Mouse (Mus musculus): ENCODE measurements at regions not wholly inside any gene's neighbourhood (a gene's known extent, or its start where the extent isn't known, plus 50 kb on each side); places are given as distances from the start of the nearest gene placed in this dataset.

DNA sequence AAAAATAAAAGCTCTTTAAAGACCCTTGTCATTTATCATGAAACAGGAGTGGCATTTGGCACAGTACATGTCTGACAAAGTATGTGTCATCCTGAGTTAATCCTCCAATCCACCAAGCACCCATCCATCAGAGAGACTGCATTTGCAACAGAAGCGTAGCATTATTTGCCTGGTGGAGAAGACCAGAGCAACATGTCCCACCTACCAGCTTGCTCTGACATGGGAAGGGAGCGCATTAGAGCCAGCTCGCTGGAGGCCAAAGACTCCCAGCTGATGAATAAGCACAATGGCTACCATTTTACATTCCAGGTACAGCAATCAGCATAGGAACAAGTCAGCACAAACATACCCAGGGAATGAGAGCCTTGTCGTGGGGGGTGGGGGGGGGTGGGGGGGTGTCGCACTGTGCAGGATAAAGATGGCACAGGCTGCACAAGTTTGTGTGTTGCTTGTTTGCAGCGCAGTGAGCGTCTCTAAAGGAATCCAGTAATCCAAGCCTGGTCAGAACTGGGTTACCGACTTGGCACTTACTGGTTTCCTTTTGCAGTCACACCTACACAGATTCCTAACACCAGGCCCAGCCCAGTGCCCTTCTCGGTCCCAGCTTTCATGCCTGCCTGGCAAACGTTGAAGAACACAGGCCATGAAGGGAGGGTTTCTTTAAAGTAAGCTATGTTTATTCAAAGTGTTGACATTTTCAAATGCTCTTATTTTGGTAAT lies 507.8 kb upstream of the Atp11b start:
- TF ChIP-seq CTCF (IDR thresholded peaks at IDR 0.05; ENCODE audit: borderline replicate concordance, insufficient read depth, low read length) = no peak
- TF ChIP-seq POLR2A (IDR thresholded peaks at IDR 0.05; ENCODE audit: low read depth, low read length) = no peak
